ENCODE assay signal across 8 mouse cellular contexts in the genomic region with DNA sequence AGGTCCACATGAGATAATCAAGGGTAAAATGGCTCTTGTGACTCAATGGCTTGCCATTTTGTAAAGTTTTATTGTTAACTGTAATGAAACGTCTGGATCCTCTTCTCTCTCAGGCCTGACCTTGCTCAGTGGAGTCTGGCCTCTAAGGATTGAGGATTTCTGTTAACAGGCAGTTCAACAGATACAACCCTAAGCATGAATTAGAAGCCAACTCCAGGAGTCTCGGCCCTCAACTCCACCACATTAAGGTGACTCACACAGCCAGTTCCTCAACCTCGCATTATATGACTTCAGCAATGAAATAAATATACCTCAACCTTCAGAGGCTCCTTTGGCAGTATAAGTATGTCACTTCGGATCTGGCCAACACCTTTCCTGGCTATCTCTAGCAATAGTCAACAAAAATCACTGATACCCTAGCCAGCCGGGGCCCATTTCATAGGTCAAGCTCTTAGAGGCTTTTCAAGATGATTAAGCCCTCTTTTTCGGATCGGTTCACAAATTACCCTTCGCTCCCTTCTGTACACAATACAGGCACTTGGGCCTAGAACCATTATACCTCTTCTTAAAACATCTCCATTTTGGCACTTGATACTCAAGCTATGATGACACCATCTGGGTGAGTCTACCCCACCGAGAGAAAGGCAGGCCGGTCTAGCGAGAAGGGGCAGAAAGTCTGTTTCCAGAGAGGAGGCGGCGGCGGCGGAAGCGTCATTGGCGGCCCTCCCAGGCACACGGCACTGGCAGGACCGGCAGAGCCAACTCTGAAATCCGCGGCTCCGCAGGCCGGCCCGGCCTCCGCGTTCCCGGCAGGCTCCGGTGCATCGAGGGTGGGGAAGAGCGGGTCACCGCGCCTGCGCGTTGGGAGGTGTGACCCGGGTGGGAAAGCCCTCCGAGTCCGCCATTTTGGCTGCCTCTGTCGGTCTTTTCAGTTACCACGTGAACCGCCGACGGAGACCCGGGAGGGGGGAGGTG. TPM values are rescaled to one million over a fixed set of nuclear protein-coding genes. Genes with fewer than 3 reads are reported as not detected.
DNase-seq lines count a peak whose midpoint lies in the region; ATAC-seq and TF ChIP-seq lines count a peak whose summit lies in the region.

A gene (plus strand): TSS at position 51 of the 975 bp plus-strand sequence.

- DNase-seq in A20 (ENCODE audit: low read depth, low spot score), result peak; percentile 96
- DNase-seq in liver, adult 2 months (ENCODE audit: extremely low read depth, low read depth, low spot score), result peak; percentile 85
- peak; percentile 96 for DNase-seq in splenic B cell, adult 2 months (ENCODE audit: low read depth, low spot score)

- peak; percentile 88 for ATAC-seq in heart, embryonic 11.5 days (replicated peaks; ENCODE audit: insufficient number of reproducible peaks, low FRiP score, low TSS enrichment)
- ATAC-seq in kidney, embryonic 16.5 days (ENCODE audit: low FRiP score, low TSS enrichment), result peak; percentile 88

- no peak for TF ChIP-seq POLR2A in bone marrow macrophage, adult 2 months (IDR thresholded peaks at IDR 0.05; ENCODE audit: borderline replicate concordance, low read depth, low read length)
- peak; percentile 82 for TF ChIP-seq POLR2A in embryonic fibroblast, embryonic 13.5 days (IDR thresholded peaks at IDR 0.05; ENCODE audit: low read depth, low read length)
- TF ChIP-seq POLR2A in liver, adult 2 months (IDR thresholded peaks at IDR 0.05; ENCODE audit: extremely low read depth, insufficient read depth, low read length), result 0 out of 2 replicates have a peak, but pooled peaks have one; percentile 53
- TF ChIP-seq POLR2A in myocyte (IDR thresholded peaks at IDR 0.05; ENCODE audit: insufficient read length, low read depth), result peak; percentile 86

- H3K36me3 ChIP-seq in heart, embryonic 11.5 days (ENCODE audit: control insufficient read depth, insufficient read depth, low read length), result no peaks in the 10 kb centered on the region
- H3K36me3 ChIP-seq in kidney, embryonic 16.5 days (ENCODE audit: insufficient read depth, low read length), result no peaks in the 10 kb centered on the region
- no peaks in the 10 kb centered on the region for H3K36me3 ChIP-seq in liver, adult 2 months (ENCODE audit: control insufficient read depth, insufficient read depth, low read length)
- no peaks in the 10 kb centered on the region for H3K36me3 ChIP-seq in myocyte (ENCODE audit: control insufficient read depth, insufficient read depth)
- H3K36me3 ChIP-seq in splenic B cell, adult 2 months (ENCODE audit: control insufficient read depth, insufficient read depth, low read length, poor library complexity, severe bottlenecking), result no peaks in the 10 kb centered on the region

- H3K79me2 ChIP-seq in liver, adult 2 months (ENCODE audit: control insufficient read depth, insufficient read depth, low read length), result peaks cover 6% of the 10 kb centered on the region; the same call in 1 of the 2 replicates
- peaks cover 38% of the 10 kb centered on the region for H3K79me2 ChIP-seq in myocyte (ENCODE audit: control insufficient read depth, insufficient read depth)

- peak within 1 kb of the TSS; percentile 92 for H3K9ac ChIP-seq in heart, embryonic 11.5 days (ENCODE audit: low read depth, low read length)
- H3K9ac ChIP-seq in kidney, embryonic 16.5 days (replicated peaks; ENCODE audit: low read length), result peak within 1 kb of the TSS; percentile 97
- H3K9ac ChIP-seq in liver, adult 2 months (ENCODE audit: low read depth, low read length), result peak within 1 kb of the TSS; percentile 91

- H3K4me1 ChIP-seq in bone marrow macrophage, adult 2 months (ENCODE audit: control insufficient read depth, insufficient read depth, low read length), result peaks cover 34% of the 10 kb centered on the region
- peaks cover 5% of the 10 kb centered on the region; the same call in 1 of the 2 replicates for H3K4me1 ChIP-seq in embryonic fibroblast, embryonic 13.5 days (ENCODE audit: control insufficient read depth, insufficient read depth, low read length)
- H3K4me1 ChIP-seq in heart, embryonic 11.5 days (ENCODE audit: control insufficient read depth, insufficient read depth, low read length), result peaks cover 14% of the 10 kb centered on the region; the same call in 1 of the 2 replicates
- H3K4me1 ChIP-seq in kidney, embryonic 16.5 days (ENCODE audit: insufficient read depth, low read length), result peaks cover 32% of the 10 kb centered on the region
- peaks cover 13% of the 10 kb centered on the region; the same call in 1 of the 2 replicates for H3K4me1 ChIP-seq in liver, adult 2 months (ENCODE audit: control insufficient read depth, insufficient read depth, low read length)

- H3K4me3 ChIP-seq in bone marrow macrophage, adult 2 months (ENCODE audit: insufficient read depth, low read length), result peak within 1 kb of the TSS; percentile 83
- H3K4me3 ChIP-seq in embryonic fibroblast, embryonic 13.5 days (ENCODE audit: insufficient read depth, low read length), result peak within 1 kb of the TSS; percentile 99
- peak within 1 kb of the TSS; percentile 68 for H3K4me3 ChIP-seq in heart, embryonic 11.5 days (ENCODE audit: low read depth, low read length)
- peak within 1 kb of the TSS; percentile 98 for H3K4me3 ChIP-seq in kidney, embryonic 16.5 days (ENCODE audit: low read length)
- peak within 1 kb of the TSS; percentile 98 for H3K4me3 ChIP-seq in liver, adult 2 months (ENCODE audit: insufficient read depth, low read depth, low read length)
- peak within 1 kb of the TSS; percentile 79 for H3K4me3 ChIP-seq in myocyte

- WGBS in heart, embryonic 11.5 days (ENCODE audit: insufficient replicate concordance), result 4% methylated on average over 43 of the region's 43 CpGs
- WGBS in kidney, embryonic 16.5 days, result 4% methylated on average over 43 of the region's 43 CpGs
- 3% methylated on average over 43 of the region's 43 CpGs for WGBS in liver, adult 2 months

- peak within 1 kb of the TSS; percentile 89 for H3ac ChIP-seq in myocyte (ENCODE audit: control insufficient read depth, insufficient read length)

- peak within 1 kb of the TSS; percentile 82 for H3K4me2 ChIP-seq in heart, embryonic 11.5 days
- peak within 1 kb of the TSS; percentile 85 for H3K4me2 ChIP-seq in kidney, embryonic 16.5 days (replicated peaks; ENCODE audit: low read depth, low read length)
- peak within 1 kb of the TSS; percentile 75 for H3K4me2 ChIP-seq in myocyte (ENCODE audit: low read depth)

- H3K9me3 ChIP-seq in heart, embryonic 11.5 days (replicated peaks; ENCODE audit: control insufficient read depth, low read length), result no peaks in the 10 kb centered on the region
- no peaks in the 10 kb centered on the region for H3K9me3 ChIP-seq in kidney, embryonic 16.5 days (ENCODE audit: low read length)

- H3K27me3 ChIP-seq in heart, embryonic 11.5 days (ENCODE audit: control insufficient read depth, insufficient read depth, low read length), result no peaks in the 10 kb centered on the region
- H3K27me3 ChIP-seq in kidney, embryonic 16.5 days (ENCODE audit: insufficient read depth, low read length), result no peaks in the 10 kb centered on the region
- H3K27me3 ChIP-seq in liver, adult 2 months (ENCODE audit: control insufficient read depth, insufficient read depth, low read length), result no peaks in the 10 kb centered on the region
- no peaks in the 10 kb centered on the region for H3K27me3 ChIP-seq in myocyte (ENCODE audit: control insufficient read depth, insufficient read depth, insufficient read length)
- H3K27me3 ChIP-seq in splenic B cell, adult 2 months (ENCODE audit: control insufficient read depth, insufficient read depth, low read length, poor library complexity, severe bottlenecking), result no peaks in the 10 kb centered on the region

- TF ChIP-seq CTCF in bone marrow macrophage, adult 2 months (IDR thresholded peaks at IDR 0.05; ENCODE audit: low read depth, low read length), result no peak
- no peak for TF ChIP-seq CTCF in embryonic fibroblast, embryonic 13.5 days (IDR thresholded peaks at IDR 0.05; ENCODE audit: borderline replicate concordance, insufficient read depth, low read length)
- no peak for TF ChIP-seq CTCF in liver, adult 2 months (IDR thresholded peaks at IDR 0.05; ENCODE audit: low read depth, low read length)

- H3K27ac ChIP-seq in bone marrow macrophage, adult 2 months (ENCODE audit: insufficient read depth, low read depth, low read length), result peak within 1 kb of the TSS; percentile 75
- H3K27ac ChIP-seq in embryonic fibroblast, embryonic 13.5 days (ENCODE audit: insufficient read depth, low read length), result peak within 1 kb of the TSS; percentile 85
- H3K27ac ChIP-seq in heart, embryonic 11.5 days (ENCODE audit: low read depth, low read length), result peak within 1 kb of the TSS; percentile 96
- peak within 1 kb of the TSS; percentile 94 for H3K27ac ChIP-seq in kidney, embryonic 16.5 days (ENCODE audit: low read length)
- peak within 1 kb of the TSS; percentile 79 for H3K27ac ChIP-seq in liver, adult 2 months (replicated peaks; ENCODE audit: insufficient read depth, low read depth, low read length)

TF ChIP-seq in myocyte, 11 proteins besides CTCF, POLR2A, EP300 and RAD21:
- TF ChIP-seq MAX (IDR thresholded peaks at IDR 0.05; ENCODE audit: low read depth) (no peak), USF1 (IDR thresholded peaks at IDR 0.05; ENCODE audit: low read depth) (no peak), MYOD1 (IDR thresholded peaks at IDR 0.05; ENCODE audit: control insufficient read depth in 1 of 3, insufficient read length in 2 of 3, low read depth in 2 of 3) (no peak), SRF (IDR thresholded peaks at IDR 0.05; ENCODE audit: control insufficient read depth, insufficient read length, low read depth) (no peak), CEBPB (IDR thresholded peaks at IDR 0.05; ENCODE audit: insufficient read depth, poor library complexity, severe bottlenecking) (no peak), REST (IDR thresholded peaks at IDR 0.05; ENCODE audit: insufficient read depth, insufficient read length) (no peak), TCF3 (IDR thresholded peaks at IDR 0.05; ENCODE audit: insufficient read length, low read depth) (no peak), TCF12 (IDR thresholded peaks at IDR 0.05; ENCODE audit: insufficient read depth, poor library complexity, severe bottlenecking) (no peak), E2F4 (IDR thresholded peaks at IDR 0.05; ENCODE audit: insufficient read depth) (peak; percentile 73), MYOG (IDR thresholded peaks at IDR 0.05; ENCODE audit: control insufficient read depth in 1 of 3, insufficient read depth in 1 of 3, insufficient read length in 2 of 3, low read depth in 2 of 3) (no peak), POLR2AphosphoS2 (IDR thresholded peaks at IDR 0.05; ENCODE audit: insufficient read length, low read depth) (peak; percentile 80)

RNA-seq across cellular contexts. Expression of the gene that starts here (rescaled TPM):
- polyA plus RNA-seq in bone marrow macrophage, adult 2 months (2012; ENCODE audit: insufficient read depth, insufficient read length, missing spikeins), result 48.1 and 56.7 TPM in 2 replicates
- polyA plus RNA-seq in embryonic fibroblast, embryonic 13.5 days (2011; ENCODE audit: insufficient read length, low read depth, missing spikeins), result 86.3 and 105 TPM in 2 replicates
- 37.8 and 39.6 TPM in 2 replicates for polyA plus RNA-seq in heart, embryonic 11.5 days (2014; fragmentation: Nextera tagmentation; extraction: Ambion mirVana)
- 37.7 and 40.9 TPM in 2 replicates for polyA plus RNA-seq in kidney, embryonic 16.5 days (2015; fragmentation: Nextera tagmentation; extraction: Ambion mirVana)
- 14.8 TPM in 2 replicates for total RNA-seq in liver, adult 2 months (2014; rRNA removed)
- 1.8 and 2.0 TPM in 2 replicates for polyA plus RNA-seq in liver, adult 2 months (2012; rRNA removed)
- polyA plus RNA-seq in myocyte (2012; fragmentation: generic; extraction: Trizol), result 8.4 TPM

Comparison
In these comparisons a context has a peak if more than half of its experiments do, and no peak if none do; other contexts are left out.
1. Peak in every context shown above with its lines: DNase-seq, ATAC-seq, H3K4me3 ChIP-seq and H3K27ac ChIP-seq.